Mouse (Mus musculus) CD8-positive naive resting alpha-beta T cell, adult 2 months (primary cell): ENCODE results near the gene Btbd2.
"Not testable (repeated sequence)": the region's sequence is repeated elsewhere in the genome, so short reads cannot be mapped to it uniquely, and the experiment has no call there.

Experiments
- DNase-seq, 2 experiments: peaks; one replicate each; pipeline ENCODE4 v3.0.0; 2022; ENCODE audit warnings: low read depth in 2 of 2, low spot score in 2 of 2

The Btbd2 gene

GRCm38 (mm10) chr10:80650392-80650791, 6.5 kb downstream of the Btbd2 start:
- DNase-seq, result no peak

DNA sequence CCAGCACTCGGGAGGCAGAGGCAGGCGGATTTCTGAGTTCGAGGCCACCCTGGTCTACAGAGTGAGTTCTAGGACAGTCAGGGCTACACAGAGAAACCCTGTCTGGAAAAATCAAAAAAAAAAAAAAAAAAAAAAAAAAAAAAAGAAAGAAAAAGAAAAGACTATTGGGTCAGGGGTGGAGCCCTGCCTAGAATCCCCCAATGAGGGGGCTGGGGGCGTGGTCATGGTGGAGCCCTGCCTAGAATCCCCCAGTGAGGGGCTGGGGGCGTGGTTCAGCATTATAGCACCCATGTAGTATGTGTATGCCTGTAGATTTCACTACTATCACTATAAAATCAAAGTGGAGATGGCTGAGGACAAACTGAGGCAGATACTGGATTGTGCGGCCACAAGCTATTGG, 7.0 kb downstream of the Btbd2 start:
- DNase-seq, result not testable (repeated sequence)

GRCm38 (mm10) chr10:80646936-80647335, 9.9 kb downstream of the Btbd2 start:
- no peak for DNase-seq

GRCm38 (mm10) chr10:80635345-80635744, 21.5 kb downstream of the Btbd2 start:
- no peak for DNase-seq

- peak; percentile 33 to 35 for DNase-seq
Measured at GRCm38 (mm10) chr10:80628925-80629324, 27.9 kb downstream of the Btbd2 start.

DNA sequence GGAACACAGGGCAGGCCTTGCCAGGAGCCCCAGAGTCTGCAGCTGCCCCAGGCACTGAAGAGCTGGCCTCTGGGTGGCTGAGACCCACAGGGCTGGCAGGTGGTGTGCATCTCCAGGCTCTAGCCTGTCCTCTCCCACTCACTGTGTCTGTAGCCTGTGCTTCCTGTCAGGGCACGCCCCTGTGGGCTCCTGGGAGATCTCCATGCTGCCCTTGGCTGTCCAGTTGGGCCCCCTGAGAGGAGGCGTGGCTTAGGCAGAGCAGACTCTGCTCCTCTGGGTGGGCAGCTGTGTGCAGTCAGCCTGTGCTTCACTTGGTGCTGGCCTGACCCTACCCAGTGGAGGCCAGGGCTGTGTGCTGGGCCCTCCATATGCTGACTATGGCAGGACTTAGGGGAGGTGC, 29.2 kb downstream of the Btbd2 start:
- no peak for DNase-seq

GRCm38 (mm10) chr10:80625764-80626163, 31.1 kb downstream of the Btbd2 start:
- no peak for DNase-seq

GRCm38 (mm10) chr10:80623457-80624191, 33.2 kb downstream of the Btbd2 start:
- peak; percentile 59 to 65 for DNase-seq

GRCm38 (mm10) chr10:80622661-80623456, 34.0 kb downstream of the Btbd2 start, which contains the start of gene Csnk1g2:
Csnk1g2 (plus strand) TSS chr10:80622838.
- peak in 1 of 2 experiments; percentile 69 for DNase-seq

- peak; percentile 99 for DNase-seq
Measured at GRCm38 (mm10) chr10:80621940-80622660, 34.8 kb downstream of the Btbd2 start.

- DNase-seq, result no peak
Measured at GRCm38 (mm10) chr10:80621690-80621939, 35.3 kb downstream of the Btbd2 start.

- DNase-seq, result no peak
Measured at GRCm38 (mm10) chr10:80620796-80621689, 35.8 kb downstream of the Btbd2 start.

- DNase-seq, result no peak
Measured at GRCm38 (mm10) chr10:80620365-80620764, 36.5 kb downstream of the Btbd2 start.

DNA sequence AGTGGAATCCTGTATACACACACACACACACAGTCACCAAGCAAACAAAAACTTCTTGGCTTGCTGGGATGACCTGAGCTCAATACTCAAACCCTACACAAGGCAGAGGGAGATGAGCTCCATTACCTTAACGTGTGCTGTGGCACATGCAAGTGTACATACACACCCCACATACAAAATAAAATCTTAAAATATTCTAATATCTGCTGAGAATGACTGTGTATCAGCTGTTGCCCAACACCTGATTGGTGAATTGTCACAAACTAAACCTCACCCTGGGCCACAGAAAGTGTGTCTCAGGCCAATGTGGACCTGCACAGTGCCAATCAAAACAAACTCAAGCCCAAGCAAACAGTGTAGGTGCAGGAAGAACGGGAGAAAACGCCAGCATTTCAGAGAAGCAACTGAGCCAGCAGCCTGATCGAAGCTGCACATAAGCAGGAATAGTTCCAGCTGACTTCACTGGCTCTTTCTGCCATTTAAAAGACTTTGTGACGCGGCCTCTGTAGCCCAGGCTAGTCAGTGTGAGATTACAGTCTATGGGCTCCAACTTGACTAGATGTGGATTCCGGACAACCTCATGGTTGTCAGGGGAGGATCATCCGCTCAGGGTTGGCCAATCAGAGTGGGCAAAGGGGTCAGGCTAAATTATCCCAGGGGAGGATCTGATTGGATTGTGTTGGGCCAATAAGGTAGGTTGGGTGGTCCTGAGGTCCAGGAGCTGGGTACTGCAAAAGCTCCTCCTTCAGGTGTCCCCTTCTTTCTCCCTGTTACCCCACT, 37.2 kb downstream of the Btbd2 start:
- no peak for DNase-seq

DNA sequence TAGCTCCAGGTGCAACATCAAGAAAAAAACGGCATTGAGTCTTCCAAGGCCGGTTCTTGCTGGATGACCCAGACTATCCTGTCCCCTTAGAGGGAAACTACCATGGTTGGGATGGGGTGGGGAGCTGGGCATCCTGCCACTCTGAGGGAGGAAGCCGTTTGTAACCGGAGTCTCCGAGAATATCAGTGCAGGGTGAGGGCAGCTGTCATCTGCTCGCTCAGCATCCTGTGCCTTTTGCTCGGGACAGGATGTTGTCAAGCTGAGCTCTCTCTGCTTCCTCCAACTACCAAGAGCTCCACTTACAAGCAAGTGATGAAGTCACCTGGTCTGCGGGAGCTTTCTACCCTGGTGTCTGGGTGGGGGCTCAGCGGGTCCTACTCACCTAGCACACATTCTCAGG, 38.7 kb downstream of the Btbd2 start:
- peak; percentile 65 to 69 for DNase-seq

DNA sequence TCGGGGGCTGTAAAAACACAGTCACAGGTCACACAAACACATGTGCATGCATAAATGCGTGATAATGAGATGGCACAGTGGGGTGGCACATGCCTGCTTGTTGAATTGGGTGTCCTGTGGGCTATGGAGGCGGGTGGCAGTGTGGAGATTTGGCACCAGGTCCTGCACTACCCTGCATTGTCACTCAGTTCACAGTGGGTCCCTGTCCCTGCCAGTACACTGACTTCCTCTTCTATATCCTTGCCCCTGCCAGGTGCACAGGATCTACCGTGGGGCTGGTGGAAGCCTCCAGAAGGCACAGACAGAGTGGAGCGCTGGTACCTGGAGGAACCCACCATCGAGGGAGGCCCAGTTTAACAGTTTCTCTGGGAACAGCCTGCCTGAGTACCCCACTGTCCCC, 42.5 kb downstream of the Btbd2 start:
- no peak for DNase-seq

- DNase-seq, result no peak
Measured at GRCm38 (mm10) chr10:80613821-80614220, 43.0 kb downstream of the Btbd2 start.

DNA sequence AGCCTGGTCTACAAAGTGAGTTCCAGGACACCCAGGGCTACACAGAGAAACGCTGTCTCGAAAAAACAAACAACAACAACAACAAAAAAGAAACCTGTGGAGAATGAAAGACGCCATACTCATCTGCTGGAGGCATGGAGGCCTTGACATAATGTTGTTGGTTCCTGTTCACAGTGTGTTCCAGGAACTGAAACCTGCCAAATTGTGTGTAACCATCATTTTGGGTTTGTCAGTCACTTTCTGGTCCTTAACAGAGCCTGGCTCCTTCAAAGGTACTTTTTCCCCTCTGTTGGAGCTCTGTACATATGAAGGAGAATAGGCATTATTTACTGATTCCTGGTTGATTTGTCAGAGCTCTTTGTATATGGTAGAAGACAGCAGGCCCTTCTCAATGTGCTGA, 45.0 kb downstream of the Btbd2 start:
- DNase-seq, result no peak

DNA sequence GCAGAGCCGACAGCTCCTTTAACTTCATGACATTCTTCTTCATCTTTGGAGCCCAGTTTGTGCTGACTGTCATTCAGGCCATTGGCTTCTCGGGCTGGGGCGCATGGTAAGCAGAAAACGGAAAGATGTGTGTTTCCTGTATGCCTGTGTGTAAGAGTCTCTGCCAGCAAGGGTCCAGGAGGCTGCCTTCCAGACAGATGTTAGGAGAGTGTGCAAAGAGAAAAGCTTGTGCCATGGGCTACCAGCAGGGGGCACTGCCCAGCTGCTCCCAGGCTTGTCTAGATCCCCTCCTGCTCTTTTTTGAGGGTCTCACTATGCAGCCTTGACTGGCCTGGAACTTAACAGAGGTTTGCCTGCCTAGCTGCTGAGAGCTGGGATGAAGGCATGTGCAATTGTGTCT, 45.8 kb downstream of the Btbd2 start:
- DNase-seq, result peak; percentile 57 to 71

- DNase-seq, result no peak
Measured at GRCm38 (mm10) chr10:80610116-80610785, 46.6 kb downstream of the Btbd2 start.
